Mouse (Mus musculus) stomach, embryonic 14.5 days (tissue): ENCODE measurements at regions not wholly inside any gene's neighbourhood (a gene's known extent, or its start where the extent isn't known, plus 50 kb on each side); places are given as distances from the start of the nearest gene placed in this dataset. TPM values are rescaled to one million over a fixed set of nuclear protein-coding genes. Genes with fewer than 3 reads are reported as not detected.
A peak's percentile ranks its signal among the peaks of the same experiment; 100 is the strongest.

ENCODE experiments used
- ATAC-seq: fragments of 200-750 bp; cut with Nextera tagmentation; 2 replicates; pipeline ENCODE4 v1.8.0; 2017; ENCODE audit warnings: low read depth, moderate TSS enrichment; ENCODE audit not compliant: insufficient number of reproducible peaks, insufficient read depth, low FRiP score
- H3K27ac ChIP-seq: fragments of 300-500 bp; sonication (generic); 2 replicates; pipeline ENCODE4 v1.5.1; 2014; ENCODE audit warnings: mild to moderate bottlenecking, low read length, moderate library complexity, mixed read lengths
- H3K27me3 ChIP-seq: fragments of 300-500 bp; sonication (generic); 2 replicates; pipeline ENCODE4 v1.6.1; 2014; ENCODE audit warnings: low read length, control low read depth, mixed read lengths; ENCODE audit not compliant: control insufficient read depth, insufficient read depth
- H3K36me3 ChIP-seq: fragments of 300-500 bp; sonication (generic); 2 replicates; pipeline ENCODE4 v1.6.1; 2014; ENCODE audit warnings: mild to moderate bottlenecking, control low read depth, low read length, moderate library complexity, mixed read lengths; ENCODE audit not compliant: control insufficient read depth, insufficient read depth
- H3K4me1 ChIP-seq: fragments of 300-500 bp; sonication (generic); 2 replicates; pipeline ENCODE4 v1.6.1; 2014; ENCODE audit warnings: low read length, control low read depth, mixed read lengths; ENCODE audit not compliant: control insufficient read depth, insufficient read depth
- H3K4me2 ChIP-seq: fragments of 300-500 bp; sonication (generic); replicated peaks from 2 replicates; pipeline ENCODE4 v1.6.1; 2014; ENCODE audit warnings: low read depth, low read length, control low read depth
- H3K4me3 ChIP-seq: fragments of 300-500 bp; sonication (generic); 2 replicates; pipeline ENCODE4 v1.5.1; 2014; ENCODE audit warnings: low read depth, low read length, control low read depth
- H3K9ac ChIP-seq: fragments of 300-500 bp; sonication (generic); replicated peaks from 2 replicates; pipeline ENCODE4 v1.6.1; 2014; ENCODE audit warnings: low read depth, mild to moderate bottlenecking, control low read depth, low read length, moderate library complexity, mixed read lengths
- H3K9me3 ChIP-seq: fragments of 300-500 bp; sonication (generic); 2 replicates; pipeline ENCODE4 v1.6.1; 2016; ENCODE audit warnings: low read depth, low read length, control low read depth; ENCODE audit not compliant: control insufficient read depth
- WGBS: fragments of 180-500 bp; shearing (Covaris S2); extraction: QIAGEN DNeasy Blood & Tissue Kit; methylation state at CpG from one replicate; pipeline ENCODE4 v1.1.7; 2014; 5-methylcytosine and 5-hydroxymethylcytosine counted together
- microRNA-seq: library from miRNA; unstranded; fragments of <30 nt; microRNA quantifications from one replicate; pipeline ENCODE4, GENCODE M21; 2016

DNA sequence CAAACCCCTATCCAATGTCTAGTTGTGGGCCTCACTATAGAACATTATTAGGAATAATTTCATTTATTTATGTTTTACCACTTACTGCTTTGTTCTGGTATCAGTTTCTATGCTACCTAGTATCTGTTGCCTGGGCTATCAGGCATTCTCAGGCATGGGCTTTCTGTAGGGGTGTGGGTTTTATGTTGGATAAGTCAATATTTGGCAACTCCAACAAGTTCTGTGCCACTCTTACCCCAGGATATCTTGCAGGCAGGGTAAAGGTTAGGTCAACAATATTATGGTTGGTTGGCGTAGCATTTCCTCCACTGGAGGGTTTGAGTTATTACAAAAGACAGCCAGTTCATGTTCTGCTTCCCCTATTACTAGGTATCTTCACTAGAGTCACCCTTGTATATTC, 65.8 kb downstream of the Smim10l1 start:
- Histone ChIP-seq H3K4me2 (no peak overlapping the region), H3K4me1 (no peaks in the 10 kb centered on the region), H3K9ac (no peak overlapping the region), H3K4me3 (no peak overlapping the region), H3K27me3 (no peaks in the 10 kb centered on the region), H3K9me3 (no peaks in the 10 kb centered on the region), H3K36me3 (no peaks in the 10 kb centered on the region), H3K27ac (no peak overlapping the region)
- 48% methylated on average over 1 of the region's 1 CpGs for WGBS
- ATAC-seq, result peak; percentile 69; the same call in 1 of the 2 replicates

DNA sequence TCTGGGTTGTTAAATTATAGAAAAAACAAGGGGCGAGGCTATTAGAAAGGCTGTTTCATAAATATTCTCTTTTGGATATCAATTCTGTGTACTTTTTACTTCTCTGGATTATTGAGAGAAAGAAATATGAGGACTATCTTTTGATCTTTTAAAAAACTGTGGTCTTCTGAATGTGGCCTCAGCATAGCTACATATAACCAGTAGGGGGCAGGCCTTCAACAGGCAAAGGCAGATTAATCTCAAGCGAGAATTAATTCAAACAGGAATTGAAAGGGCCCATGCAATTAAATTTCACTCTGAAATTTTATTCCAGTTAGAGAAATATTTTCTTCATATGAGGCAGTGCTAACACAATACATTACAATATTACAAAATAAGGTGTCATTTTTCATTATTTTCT, 66.6 kb downstream of the Smim10l1 start:
- no peak overlapping the region for H3K4me3 ChIP-seq
- ATAC-seq, result no peak
- no peaks in the 10 kb centered on the region for H3K4me1 ChIP-seq
- WGBS, result 59% methylated on average over 2 of the region's 2 CpGs
- no peaks in the 10 kb centered on the region for H3K36me3 ChIP-seq
- no peak overlapping the region for H3K9ac ChIP-seq
- no peak overlapping the region for H3K27ac ChIP-seq
- no peaks in the 10 kb centered on the region for H3K9me3 ChIP-seq
- no peak overlapping the region for H3K4me2 ChIP-seq
- no peaks in the 10 kb centered on the region for H3K27me3 ChIP-seq

DNA sequence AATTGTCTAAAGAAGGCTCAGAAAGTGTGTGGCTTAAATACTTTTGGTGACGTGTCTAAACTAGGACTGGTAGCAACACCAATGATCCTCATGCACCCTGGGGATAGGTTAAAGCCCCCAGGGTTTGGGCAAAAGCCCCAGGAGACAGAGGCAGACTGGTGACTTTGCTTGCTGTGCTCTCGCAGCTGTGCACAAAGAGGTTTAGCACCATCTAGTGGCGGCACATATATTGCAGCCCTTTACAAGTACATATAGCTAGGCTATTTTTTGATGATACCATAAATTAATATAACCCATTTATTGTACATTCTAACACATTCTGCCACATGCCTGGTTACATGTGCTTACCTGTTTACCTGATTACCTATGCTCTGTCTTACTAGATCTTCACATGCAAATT, 85.8 kb upstream of the 5530400C23Rik start:
- Histone ChIP-seq H3K9ac (no peak overlapping the region), H3K4me1 (no peaks in the 10 kb centered on the region), H3K27me3 (no peaks in the 10 kb centered on the region), H3K27ac (no peak overlapping the region), H3K9me3 (no peaks in the 10 kb centered on the region), H3K4me3 (no peak overlapping the region), H3K36me3 (no peaks in the 10 kb centered on the region), H3K4me2 (no peak overlapping the region)
- WGBS, result 7% methylated on average over 3 of the region's 3 CpGs
- no peak for ATAC-seq

Small RNAs in the stretch of these regions (microRNA-seq; reads per million reads assigned to microRNA genes)
- gene Gm23403 (not detected), gene Gm25019 (not detected)
